Mouse (Mus musculus): ENCODE data around the gene Myh10.

- TF ChIP-seq CTCF (IDR thresholded peaks at IDR 0.05; ENCODE audit: low read depth) (no peak), EP300 (optimal IDR thresholded peaks at IDR 0.05) (no peak)
Observed at GRCm38 (mm10) chr11:68647808-68648207, 43.6 kb upstream of the Myh10 start.

All from stomach, postnatal 0 days (tissue).